In the genomic region with DNA sequence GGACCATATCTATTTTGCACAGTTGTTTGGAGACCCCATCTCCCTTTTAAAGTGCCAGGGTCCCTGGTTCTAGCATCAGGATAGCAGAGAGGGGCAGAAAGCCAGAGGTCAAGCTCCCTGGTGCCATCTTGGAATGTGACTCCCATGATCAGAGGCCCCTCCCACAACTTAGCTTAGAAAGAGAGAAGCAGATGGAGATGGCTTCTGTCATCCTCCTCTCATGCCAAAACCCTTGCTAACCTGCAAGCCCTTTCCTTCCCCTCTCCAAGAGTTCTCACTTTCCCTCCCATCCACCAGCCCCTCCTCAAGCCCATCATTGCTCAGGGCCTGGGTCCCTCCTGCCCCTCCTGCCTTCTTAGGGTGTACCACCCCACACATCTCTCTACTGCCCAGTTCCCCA, we compare ENCODE assay signal across 15 mouse cellular contexts. TPM values are rescaled to one million over a fixed set of nuclear protein-coding genes. Genes with fewer than 3 reads are reported as not detected.
"Had no signal": no experiment of that assay in that cellular context is flagged by ENCODE, and none has a peak within 500 bp of the region (broad histone marks: within the 10 kb centered on the region; RNA-seq: fewer than 3 reads in every experiment).

No protein-coding gene starts in this region.

- DNase-seq: layer of hippocampus, adult 9-11 months; lung, adult 18-20 months; retina, postnatal 1 day; right cerebral cortex, postnatal 14 days; thymus, postnatal 4 days had no signal

- H3K4me3 ChIP-seq: limb, embryonic 13.5 days; midbrain, embryonic 12.5 days; neural tube, embryonic 13.5 days had no signal

- H3K9ac ChIP-seq: limb, embryonic 13.5 days; liver, embryonic 14.5 days; midbrain, embryonic 12.5 days; neural tube, embryonic 13.5 days had no signal

- H3K27ac ChIP-seq: liver, embryonic 14.5 days; midbrain, embryonic 12.5 days; neural tube, embryonic 13.5 days; stomach, postnatal 0 days had no signal

- H3K27me3 ChIP-seq: limb, embryonic 13.5 days; midbrain, embryonic 12.5 days; neural tube, embryonic 13.5 days had no signal

- ATAC-seq: midbrain, embryonic 16.5 days had no signal

- H3K4me2 ChIP-seq: limb, embryonic 13.5 days; midbrain, embryonic 12.5 days; neural tube, embryonic 13.5 days had no signal

- H3K9me3 ChIP-seq: limb, embryonic 13.5 days; midbrain, embryonic 12.5 days; neural tube, embryonic 13.5 days had no signal

- H3K36me3 ChIP-seq: limb, embryonic 13.5 days; midbrain, embryonic 12.5 days; neural tube, embryonic 13.5 days had no signal

RNA-seq across cellular contexts. Expression of a gene that starts 30.4 kb away (rescaled TPM):
- total RNA-seq: megakaryocyte-erythroid progenitor cell, adult 5-6 weeks had no signal

RNA-seq across cellular contexts. Expression of a gene that starts 33.6 kb away (rescaled TPM):
- total RNA-seq: left cerebral cortex, postnatal 36 days; liver, adult 2 months; megakaryocyte-erythroid progenitor cell, adult 5-6 weeks had no signal
- polyA plus RNA-seq: liver, adult 2 months; lung, embryonic 16.5 days; midbrain, embryonic 12.5 days; midbrain, embryonic 16.5 days; neural tube, embryonic 13.5 days; stomach, postnatal 0 days had no signal
